ENCODE assay signal across 12 mouse cellular contexts in the genomic region with DNA sequence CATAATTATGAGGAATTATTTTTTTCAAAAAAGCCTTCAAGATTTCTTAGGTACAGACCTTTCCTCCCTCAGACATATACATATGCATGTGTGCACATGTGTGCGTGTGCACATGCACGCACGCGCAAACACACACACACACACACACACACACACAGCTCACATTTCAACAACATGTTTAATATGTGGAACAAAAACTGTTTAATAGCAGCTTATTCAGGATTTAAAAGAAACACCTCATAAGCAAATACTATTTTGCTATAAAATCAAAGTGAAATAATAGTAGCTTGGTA. TPM values are rescaled to one million over a fixed set of nuclear protein-coding genes. Genes with fewer than 3 reads are reported as not detected.
A peak's percentile ranks its signal among the peaks of the same experiment; 100 is the strongest.
DNase-seq lines count a peak whose midpoint lies in the region; ATAC-seq and TF ChIP-seq lines count a peak whose summit lies in the region.
"Had no signal": no experiment of that assay in that cellular context is flagged by ENCODE, and none has a peak within 500 bp of the region (broad histone marks: within the 10 kb centered on the region; RNA-seq: fewer than 3 reads in every experiment).

No protein-coding gene starts in this region.

- no peak for TF ChIP-seq EP300 in heart, adult 2 months (IDR thresholded peaks at IDR 0.05; ENCODE audit: insufficient read depth, low read depth, low read length)

- H3K9ac ChIP-seq in heart, adult 2 months (ENCODE audit: low read depth, low read length), result no peak overlapping the region
- peak overlapping the region; percentile 67 for H3K9ac ChIP-seq in hindbrain, postnatal 0 days (replicated peaks; ENCODE audit: low read length)
- H3K9ac ChIP-seq: liver, embryonic 15.5 days had no signal

- no peaks in the 10 kb centered on the region for H3K79me2 ChIP-seq in heart, adult 2 months (replicated peaks; ENCODE audit: control insufficient read depth, insufficient read depth, low read length)

- H3K36me3 ChIP-seq in heart, adult 2 months (ENCODE audit: control insufficient read depth, insufficient read depth, low read length), result peaks cover 3% of the 10 kb centered on the region
- H3K36me3 ChIP-seq in hindbrain, postnatal 0 days (ENCODE audit: insufficient read depth, low read length), result no peaks in the 10 kb centered on the region
- H3K36me3 ChIP-seq: liver, embryonic 15.5 days had no signal

- peak overlapping the region; percentile 59 for H3K4me2 ChIP-seq in hindbrain, postnatal 0 days (ENCODE audit: low read depth, low read length)
- H3K4me2 ChIP-seq: liver, embryonic 15.5 days had no signal

- 97% methylated on average over 4 of the region's 4 CpGs for WGBS in heart, adult 2 months
- WGBS in hindbrain, postnatal 0 days, result 88% methylated on average over 4 of the region's 4 CpGs

- TF ChIP-seq CTCF in heart, adult 2 months (IDR thresholded peaks at IDR 0.05), result no peak
- TF ChIP-seq CTCF in layer of hippocampus, adult 2 months (conservative IDR thresholded peaks at IDR 0.05), result no peak
- no peak for TF ChIP-seq CTCF in cortical plate, adult 2 months (IDR thresholded peaks at IDR 0.05; ENCODE audit: extremely low read depth, insufficient read depth, low read length)
- no peak for TF ChIP-seq CTCF in hindbrain, postnatal 0 days (IDR thresholded peaks at IDR 0.05; ENCODE audit: low read depth)
- TF ChIP-seq CTCF in gastrocnemius, adult 2 months (IDR thresholded peaks at IDR 0.05), result no peak

- H3K27me3 ChIP-seq in heart, adult 2 months (ENCODE audit: control insufficient read depth, insufficient read depth, low read length), result no peaks in the 10 kb centered on the region
- no peaks in the 10 kb centered on the region for H3K27me3 ChIP-seq in hindbrain, postnatal 0 days (ENCODE audit: insufficient read depth, low read length)

- intact Hi-C loops in heart, adult 2 months (cut with DNase I), result no loop called here
- intact Hi-C loops in heart, postnatal 36 days (cut with DNase I), result no loop called here
- intact Hi-C loops in gastrocnemius, adult 2 months (cut with DNase I), result no loop called here

- H3K4me1 ChIP-seq in heart, adult 2 months (ENCODE audit: control insufficient read depth, insufficient read depth, low read length), result peaks cover 3% of the 10 kb centered on the region
- H3K4me1 ChIP-seq in cortical plate, adult 2 months (ENCODE audit: control insufficient read depth, insufficient read depth, low read length), result no peaks in the 10 kb centered on the region; the same call in 1 of the 2 replicates
- no peaks in the 10 kb centered on the region for H3K4me1 ChIP-seq in hindbrain, postnatal 0 days (ENCODE audit: insufficient read depth, low read length)
- H3K4me1 ChIP-seq: liver, embryonic 15.5 days had no signal

- peak; percentile 28; the same call in 1 of the 2 replicates for ATAC-seq in hindbrain, postnatal 0 days

- no peaks in the 10 kb centered on the region for H3K9me3 ChIP-seq in hindbrain, postnatal 0 days (ENCODE audit: low read length)
- H3K9me3 ChIP-seq: liver, embryonic 15.5 days had no signal

- peak overlapping the region; percentile 79 for H3K27ac ChIP-seq in heart, adult 2 months
- peak overlapping the region; percentile 89 for H3K27ac ChIP-seq in layer of hippocampus, adult 2 months
- H3K27ac ChIP-seq in cortical plate, adult 2 months (ENCODE audit: insufficient read depth, low read length), result peak overlapping the region; percentile 96; the same call in 1 of the 2 replicates
- peak overlapping the region; percentile 87 for H3K27ac ChIP-seq in hindbrain, postnatal 0 days
- no peak overlapping the region for H3K27ac ChIP-seq in gastrocnemius, adult 2 months
- H3K27ac ChIP-seq: liver, embryonic 15.5 days had no signal

- DNase-seq in heart, adult 2 months, result no peak
- no peak for DNase-seq in heart, postnatal 36 days
- DNase-seq in layer of hippocampus, adult 2 months (ENCODE audit: low spot score in 2 of 2), result no peak
- no peak for DNase-seq in layer of hippocampus, adult 8-10 months (ENCODE audit: low spot score in 2 of 2)
- DNase-seq in hindbrain, postnatal 0 days (ENCODE audit: low spot score), result no peak
- DNase-seq in gastrocnemius, adult 2 months, result no peak
- no peak for DNase-seq in urinary bladder, postnatal 25 days (ENCODE audit: low spot score)
- DNase-seq: adrenal gland, postnatal 25 days; cerebellum, postnatal 36 days; thymus, postnatal 14 days had no signal

- H3K4me3 ChIP-seq in heart, adult 2 months, result no peak overlapping the region
- H3K4me3 ChIP-seq in layer of hippocampus, adult 2 months, result peak overlapping the region; percentile 59
- H3K4me3 ChIP-seq in cortical plate, adult 2 months (ENCODE audit: insufficient read depth, low read length), result peak overlapping the region; percentile 85
- H3K4me3 ChIP-seq in hindbrain, postnatal 0 days (ENCODE audit: low read length), result peak overlapping the region; percentile 39
- H3K4me3 ChIP-seq in gastrocnemius, adult 2 months, result no peak overlapping the region
- H3K4me3 ChIP-seq: liver, embryonic 15.5 days had no signal

- no peak for TF ChIP-seq POLR2A in heart, adult 2 months (IDR thresholded peaks at IDR 0.05; ENCODE audit: insufficient read depth, low read depth, low read length)
- no peak for TF ChIP-seq POLR2A in cortical plate, adult 2 months (IDR thresholded peaks at IDR 0.05; ENCODE audit: extremely low read depth, insufficient read depth, low read length)

RNA-seq across cellular contexts. Expression of gene Zbtb38, which starts 19.3 kb away (rescaled TPM):
- total RNA-seq in heart, adult 2 months (2021), result 10 to 100 TPM; 42.3 to 43.5 TPM
- polyA plus RNA-seq in heart, adult 2 months (2012; rRNA removed), result 9.0 and 16.0 TPM in 2 replicates
- total RNA-seq in heart, postnatal 36 days (2021), result 10 to 100 TPM; 39.1 to 39.8 TPM
- total RNA-seq in layer of hippocampus, adult 2 months (2021), result 10 to 100 TPM; 57.9 to 65.3 TPM
- total RNA-seq in layer of hippocampus, adult 8-10 months (2022), result 10 to 100 TPM; 57.5 to 68.1 (median 62.3) TPM
- 19.1 and 20.3 TPM in 2 replicates for polyA plus RNA-seq in cortical plate, adult 2 months (2012; rRNA removed)
- total RNA-seq in hindbrain, postnatal 0 days (2014; rRNA removed), result 36.2 and 46.5 TPM in 2 replicates
- 36.6 and 38.7 TPM in 2 replicates for polyA plus RNA-seq in hindbrain, postnatal 0 days (2015; fragmentation: Nextera tagmentation; extraction: Ambion mirVana)
- total RNA-seq in gastrocnemius, adult 2 months (2021), result 10 to 100 TPM; 22.9 to 33.8 TPM

Comparison
In these comparisons a context has a peak if more than half of its experiments do, and no peak if none do; other contexts are left out.
1. H3K4me3 ChIP-seq: peak in layer of hippocampus, adult 2 months (single experiment), cortical plate, adult 2 months (single experiment) and hindbrain, postnatal 0 days (single experiment); none in heart, adult 2 months (single experiment) and gastrocnemius, adult 2 months (single experiment).